Mouse (Mus musculus) CD8-positive naive resting alpha-beta T cell, adult 2 months (primary cell): ENCODE measurements around the gene Pitpnc1.

Experiments
- DNase-seq, 2 experiments: peaks; one replicate each; pipeline ENCODE4 v3.0.0; 2022; ENCODE audit warnings: low read depth in 2 of 2, low spot score in 2 of 2

Pitpnc1 gene

DNA sequence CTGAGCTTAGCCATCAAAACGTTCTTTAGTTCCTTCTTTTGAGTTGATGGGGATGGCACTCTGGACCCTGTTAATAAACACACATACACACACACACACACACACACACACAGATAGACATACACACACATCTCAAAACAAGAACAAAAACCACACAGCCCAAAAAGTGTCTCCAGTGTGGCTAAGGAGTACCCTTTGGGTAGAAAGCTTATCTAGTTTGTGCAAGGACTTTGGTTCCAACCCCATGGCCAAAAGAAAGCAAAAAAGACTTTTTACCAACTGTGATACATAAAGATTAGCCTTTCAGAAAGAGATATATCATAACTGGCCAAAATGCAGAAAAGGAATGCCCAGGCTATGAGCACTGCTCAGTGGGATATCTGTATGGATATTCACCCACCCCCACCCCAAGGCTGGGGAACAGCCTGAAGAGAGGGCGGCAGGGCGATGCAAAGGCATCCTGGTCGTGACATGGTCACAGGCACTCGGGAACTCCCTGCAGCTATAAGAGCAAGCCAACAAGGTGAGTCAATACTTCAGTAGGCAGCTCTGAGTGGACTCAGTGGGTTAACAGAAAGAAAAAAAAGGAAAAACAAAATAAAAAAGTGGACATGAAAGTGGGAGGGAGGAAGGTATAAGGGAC lies 60.3 kb downstream of the Pitpnc1 start:
- no peak for DNase-seq

- no peak for DNase-seq
Measured at GRCm38 (mm10) chr11:107408886-107409285, 61.6 kb downstream of the Pitpnc1 start.

DNA sequence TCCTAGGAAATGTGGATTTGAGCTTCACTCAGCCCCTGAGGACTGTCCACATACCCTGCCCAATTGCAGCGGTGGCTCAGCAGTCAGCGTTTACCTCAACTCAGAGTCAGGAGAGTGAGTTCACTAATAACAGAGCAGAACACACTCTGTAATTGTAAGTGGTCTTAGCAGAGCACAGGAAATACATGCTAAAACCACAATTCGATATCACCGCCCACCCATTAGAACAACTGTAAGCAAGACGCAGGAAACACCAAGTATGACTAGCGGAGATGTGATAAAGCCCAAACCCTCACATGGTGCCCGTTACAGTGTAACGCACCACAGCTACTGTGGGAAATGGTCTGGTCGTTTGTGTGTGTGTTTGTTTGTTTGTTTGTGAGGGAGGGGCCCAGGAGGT lies 62.8 kb downstream of the Pitpnc1 start:
- peak in 1 of 2 experiments; percentile 23 for DNase-seq

GRCm38 (mm10) chr11:107405606-107406333 lies 64.7 kb downstream of the Pitpnc1 start:
- DNase-seq = no peak

GRCm38 (mm10) chr11:107403309-107403708 lies 67.2 kb downstream of the Pitpnc1 start:
- DNase-seq = no peak

DNA sequence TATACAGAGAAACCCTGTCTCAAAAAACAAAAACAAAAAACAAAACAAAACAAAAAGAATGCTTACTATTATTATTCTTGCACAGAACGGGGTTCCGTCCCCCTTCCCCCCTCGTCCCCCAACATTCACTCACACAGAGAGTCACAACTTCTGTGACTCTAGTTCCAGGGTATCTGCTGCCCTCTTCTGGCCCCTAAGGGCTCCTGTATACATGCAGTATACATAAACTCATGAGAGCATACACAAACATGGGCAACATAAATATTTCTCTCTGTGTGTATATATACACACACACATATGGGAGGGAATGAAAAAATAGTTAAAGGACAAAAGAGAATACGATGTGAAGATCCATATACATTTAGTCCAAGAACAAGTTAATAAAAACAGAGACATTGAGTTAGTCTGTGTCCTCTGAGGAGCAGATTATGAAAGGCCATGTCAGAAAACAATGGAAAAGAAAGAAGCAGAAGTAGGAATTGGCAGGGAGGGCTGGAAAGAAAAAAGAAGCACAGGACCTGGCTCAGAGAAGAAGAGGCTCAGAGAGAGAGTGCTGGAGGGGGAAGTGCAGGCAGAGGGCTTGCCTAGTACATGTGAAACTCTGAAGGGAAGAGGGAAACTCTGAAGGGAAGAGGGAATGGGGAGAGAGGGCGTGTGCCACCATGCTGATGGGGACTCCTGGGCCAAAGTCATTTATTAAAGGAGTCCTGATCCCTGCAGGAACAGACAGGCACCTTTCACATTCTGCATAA lies 68.5 kb downstream of the Pitpnc1 start:
- no peak for DNase-seq

GRCm38 (mm10) chr11:107400826-107401225 lies 69.7 kb downstream of the Pitpnc1 start:
- no peak for DNase-seq

DNA sequence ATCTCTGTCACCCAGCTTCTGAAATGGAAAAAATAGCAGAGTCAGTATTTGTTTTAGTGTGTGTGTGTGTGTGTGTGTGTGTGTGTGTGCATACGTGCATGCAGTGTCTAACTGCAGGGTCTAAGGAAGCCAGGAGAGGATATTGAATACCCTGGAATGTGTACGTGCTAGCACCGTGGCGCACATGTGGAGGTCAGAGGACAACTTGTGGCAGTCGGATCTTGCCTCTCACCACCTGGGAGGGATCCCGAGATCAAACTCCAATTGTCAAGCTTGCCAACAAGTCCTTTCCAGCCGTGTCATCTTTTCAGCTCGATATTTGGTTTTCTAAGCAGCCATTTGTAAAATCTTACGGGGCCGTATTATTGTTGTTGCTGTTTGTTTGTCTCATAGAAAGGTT lies 70.5 kb downstream of the Pitpnc1 start:
- no peak for DNase-seq

- no peak for DNase-seq
Measured at GRCm38 (mm10) chr11:107397326-107397998, 73.0 kb downstream of the Pitpnc1 start.

DNA sequence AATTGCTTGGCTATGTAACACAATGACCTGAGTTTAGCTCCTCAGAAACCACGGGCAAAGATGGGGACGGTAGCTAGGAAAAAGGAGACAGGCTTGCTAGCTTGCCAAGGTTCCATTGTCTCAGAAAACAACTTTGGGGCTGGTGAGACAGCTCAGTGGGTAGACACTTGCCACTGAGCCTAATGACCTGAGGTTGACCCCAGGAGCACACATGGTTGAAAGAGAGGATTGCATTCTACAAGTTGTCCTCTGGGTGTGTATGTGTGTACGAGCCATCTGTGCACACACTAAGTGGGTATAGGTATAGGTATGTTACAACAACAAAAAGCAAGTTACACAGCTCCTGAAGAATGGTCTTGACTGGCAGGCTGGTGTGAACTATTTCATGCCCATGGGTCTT lies 76.3 kb downstream of the Pitpnc1 start:
- DNase-seq = no peak

DNA sequence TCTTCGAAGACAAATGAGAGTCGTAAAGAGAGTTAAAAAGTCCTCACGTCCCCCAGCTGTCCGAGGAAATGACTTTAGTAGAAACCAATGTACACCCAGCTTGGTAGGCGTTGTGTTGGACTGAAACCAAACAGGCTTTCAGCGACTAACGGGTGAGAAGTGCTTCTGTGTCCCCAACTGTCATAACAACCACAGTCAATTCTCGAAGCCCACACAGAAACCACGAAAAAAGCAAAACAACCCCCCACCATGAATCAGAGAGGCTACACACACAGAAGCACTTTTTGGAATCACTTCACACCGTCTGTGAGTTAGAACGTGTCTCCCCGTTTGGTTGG lies 76.7 kb downstream of the Pitpnc1 start:
- DNase-seq = peak; percentile 37 to 55

GRCm38 (mm10) chr11:107393154-107393827 lies 77.2 kb downstream of the Pitpnc1 start:
- peak; percentile 49 to 62 for DNase-seq

- DNase-seq = no peak
Measured at GRCm38 (mm10) chr11:107390540-107390939, 80.0 kb downstream of the Pitpnc1 start.

- no peak for DNase-seq
Measured at GRCm38 (mm10) chr11:107390001-107390400, 80.5 kb downstream of the Pitpnc1 start.

GRCm38 (mm10) chr11:107386481-107386880 lies 84.0 kb downstream of the Pitpnc1 start:
- no peak for DNase-seq

- DNase-seq = peak; percentile 77 to 83
Measured at GRCm38 (mm10) chr11:107385306-107385705, 85.2 kb downstream of the Pitpnc1 start.

- DNase-seq = no peak
Measured at GRCm38 (mm10) chr11:107383985-107384384, 86.5 kb downstream of the Pitpnc1 start.

DNA sequence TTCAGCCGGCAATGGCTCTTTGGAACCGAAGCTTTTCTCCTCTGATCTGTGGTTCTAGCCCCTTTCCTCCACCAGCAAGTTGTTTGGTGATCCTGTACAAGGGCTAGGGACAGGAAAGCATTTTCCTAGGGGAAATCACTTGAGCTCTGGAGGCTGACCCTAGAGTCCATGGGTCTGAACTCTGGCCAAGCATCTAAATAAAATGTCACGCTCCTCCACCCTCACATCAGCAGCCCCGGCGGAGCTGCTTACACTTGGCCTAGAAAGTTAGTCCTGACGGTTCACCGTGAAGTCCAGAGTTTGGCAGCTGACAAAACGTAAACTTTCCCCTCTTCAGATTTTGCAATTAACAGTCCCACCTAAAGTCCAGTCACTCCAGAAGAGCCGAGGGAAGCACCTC lies 90.5 kb downstream of the Pitpnc1 start:
- DNase-seq = no peak

GRCm38 (mm10) chr11:107379089-107379845 lies 91.2 kb downstream of the Pitpnc1 start:
- DNase-seq = no peak

DNA sequence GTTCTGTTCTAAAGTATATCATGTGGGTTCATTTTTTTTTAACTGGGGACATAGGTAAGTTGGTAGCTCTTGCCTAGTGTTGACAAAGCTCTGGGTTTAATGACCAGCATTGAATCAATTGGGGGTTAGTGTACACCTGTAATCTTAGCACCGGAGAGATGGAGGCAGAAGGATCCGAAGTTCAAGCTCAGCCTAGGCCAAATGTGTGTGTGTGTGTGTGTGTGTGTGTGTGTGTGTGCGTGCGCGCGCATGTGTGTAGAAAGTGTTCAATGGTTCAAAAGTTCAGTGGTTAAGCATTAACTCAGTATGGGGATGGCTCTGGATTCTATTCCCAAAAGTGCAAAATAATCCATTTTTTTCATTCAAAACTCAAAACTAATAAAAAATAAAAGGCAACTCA lies 93.2 kb downstream of the Pitpnc1 start:
- no peak for DNase-seq
